Mouse (Mus musculus) kidney, postnatal 10 days (tissue): ENCODE results near the gene Fbxo27.

ENCODE experiments used
- DNase-seq: peaks from one replicate; pipeline ENCODE4 v3.0.0; 2021; ENCODE audit warnings: mixed read lengths

Fbxo27 gene

DNA sequence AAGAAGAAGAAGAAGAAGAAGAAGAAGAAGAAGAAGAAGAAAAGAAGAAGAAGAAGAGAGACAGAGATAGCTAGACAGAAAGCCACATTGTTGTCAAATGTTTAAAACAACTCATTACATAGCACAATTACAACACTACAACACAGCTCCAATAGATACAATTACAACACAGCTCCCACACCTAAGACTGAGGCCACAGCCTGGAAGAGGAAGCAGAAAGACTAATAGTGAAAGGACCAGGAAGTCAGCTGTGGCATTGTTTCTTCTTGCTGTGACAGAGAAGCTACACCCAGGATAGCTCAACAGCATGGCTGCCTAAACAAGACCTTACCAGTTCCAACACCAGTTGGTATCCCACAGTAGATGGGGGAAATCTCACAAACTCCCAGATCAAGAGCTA, 16.8 kb downstream of the Fbxo27 start:
- no peak for DNase-seq

DNA sequence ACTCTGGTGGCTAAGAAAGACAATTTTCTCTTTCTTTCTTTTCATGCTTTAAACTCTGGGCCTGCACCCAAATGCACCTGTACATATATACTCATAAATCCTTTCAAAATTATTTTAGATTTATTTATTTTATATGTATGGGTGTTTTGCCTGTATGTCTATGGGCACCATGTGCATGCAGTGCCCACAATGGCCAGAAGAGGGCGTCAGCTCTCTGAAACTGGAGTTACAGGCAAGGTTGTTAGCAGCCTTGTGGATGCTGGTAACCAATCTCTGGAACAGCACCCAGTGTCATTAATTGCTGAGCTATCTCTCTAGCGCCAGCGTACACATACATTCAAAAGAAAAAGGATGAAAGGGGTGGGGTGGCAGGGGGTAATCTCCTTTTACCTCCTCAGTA, 18.3 kb downstream of the Fbxo27 start:
- DNase-seq = no peak

DNA sequence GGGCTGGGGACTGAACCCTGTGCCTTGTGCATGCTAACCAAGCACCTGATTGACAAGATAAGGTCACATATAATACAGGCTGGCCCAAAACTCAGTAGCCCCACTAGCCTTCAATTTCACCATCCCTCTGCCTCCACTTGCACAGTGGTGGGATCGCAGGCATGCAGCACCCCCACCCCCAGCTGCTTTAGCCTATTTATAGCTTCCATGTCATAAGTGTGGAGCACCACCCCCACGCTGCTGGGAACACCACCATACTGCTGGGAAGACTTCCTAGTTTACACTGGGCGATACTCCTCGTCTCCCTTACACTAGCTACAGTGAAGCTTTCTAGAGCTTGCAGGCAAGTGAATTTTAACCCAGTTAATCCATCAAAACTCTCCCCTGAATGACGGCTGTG, 22.0 kb downstream of the Fbxo27 start:
- no peak for DNase-seq

DNA sequence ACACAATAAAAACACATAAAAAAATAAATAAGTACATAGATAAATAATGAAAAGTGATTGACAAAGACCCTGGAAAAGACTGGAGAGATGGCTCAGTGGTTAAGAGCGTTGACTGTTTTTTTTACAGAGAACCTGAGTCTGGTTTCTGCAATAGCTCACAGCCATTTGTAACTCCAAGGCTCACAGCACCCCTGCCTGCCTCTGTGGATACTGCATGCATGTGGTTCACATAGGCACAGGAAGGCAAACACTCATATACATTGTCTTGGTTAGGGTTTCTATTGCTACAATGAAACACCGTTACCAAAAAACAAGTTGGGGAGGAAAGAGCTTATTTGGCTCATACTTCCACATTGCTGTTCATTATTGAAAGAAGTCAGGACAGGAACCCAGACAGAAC, 22.9 kb downstream of the Fbxo27 start:
- DNase-seq = no peak

DNA sequence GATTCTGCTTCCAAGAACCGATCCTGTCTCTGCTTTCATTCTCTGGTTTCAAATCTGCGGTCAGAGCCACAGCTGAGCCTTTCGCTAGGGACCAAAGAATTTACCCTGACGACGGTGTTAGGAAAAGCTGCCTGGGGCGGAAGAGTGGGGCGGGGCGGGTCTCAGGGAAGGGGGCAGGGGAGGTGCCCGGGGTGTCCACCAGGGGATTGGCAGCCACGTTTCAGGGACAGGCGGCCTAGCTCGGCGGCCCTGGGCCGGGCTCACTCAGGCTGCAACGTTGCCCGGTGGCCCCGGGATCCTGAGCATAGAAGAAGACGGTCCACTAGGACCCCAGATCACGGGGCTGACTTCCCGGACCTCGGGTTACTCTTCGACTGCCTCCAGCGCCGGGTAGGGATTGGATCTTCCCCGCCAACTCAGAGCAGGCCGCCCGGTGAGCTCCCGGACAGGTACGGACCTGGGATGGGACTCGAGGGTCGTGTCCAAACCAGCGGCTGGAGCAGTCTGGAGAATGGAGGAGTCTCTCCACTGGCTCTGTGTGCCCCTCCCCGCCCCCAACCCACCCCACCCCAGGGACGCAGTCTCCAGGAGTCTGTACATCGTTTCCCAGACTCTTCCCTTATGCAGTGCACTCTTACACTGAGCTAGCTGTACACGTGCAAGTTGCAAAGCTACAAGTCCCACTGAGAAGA, 24.1 kb downstream of the Fbxo27 start, which contains the start of gene Fbxo17:
Gene Fbxo17 (plus strand): TSS at position 215 of the 692 bp plus-strand sequence.
- DNase-seq = peak; percentile 75

DNA sequence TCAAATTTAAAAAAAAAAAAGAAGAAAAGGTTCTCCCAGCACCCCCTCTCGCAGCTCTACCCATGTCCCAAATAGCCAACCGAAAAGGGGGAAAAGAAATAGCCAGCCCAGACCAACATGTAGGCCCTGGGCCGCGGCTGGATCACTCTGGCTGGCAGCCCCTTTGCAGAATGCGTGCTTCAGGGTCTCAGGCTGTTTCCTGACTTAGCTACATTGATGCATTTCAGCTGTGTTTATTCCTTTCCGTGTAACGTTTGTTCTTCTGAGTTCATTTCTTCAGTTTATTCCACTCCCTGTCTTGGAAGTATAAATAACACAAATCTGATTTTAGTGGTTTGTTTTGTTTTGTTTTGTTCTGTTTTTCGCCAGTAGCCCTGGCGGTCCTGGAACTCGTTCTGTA, 25.1 kb downstream of the Fbxo27 start:
- no peak for DNase-seq

DNA sequence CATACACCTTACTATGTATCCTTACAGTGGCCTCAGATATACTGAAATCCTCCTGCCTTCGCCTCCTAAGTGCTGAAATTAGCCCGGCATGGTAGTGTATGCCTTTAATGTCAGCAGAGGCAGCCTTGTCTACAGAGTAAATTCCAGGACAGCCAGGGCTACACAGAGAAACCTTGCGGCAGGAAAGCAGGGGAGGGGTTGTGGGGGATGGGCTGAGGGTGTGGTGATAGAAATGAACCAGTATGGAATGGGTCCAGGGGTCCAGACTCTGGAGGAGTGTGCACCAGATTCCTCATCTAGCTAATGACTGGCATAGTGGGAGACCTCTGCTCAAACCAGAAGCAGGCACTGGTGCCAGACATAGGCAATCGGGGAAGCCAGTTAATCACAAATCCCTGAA, 26.5 kb downstream of the Fbxo27 start:
- DNase-seq = no peak

DNA sequence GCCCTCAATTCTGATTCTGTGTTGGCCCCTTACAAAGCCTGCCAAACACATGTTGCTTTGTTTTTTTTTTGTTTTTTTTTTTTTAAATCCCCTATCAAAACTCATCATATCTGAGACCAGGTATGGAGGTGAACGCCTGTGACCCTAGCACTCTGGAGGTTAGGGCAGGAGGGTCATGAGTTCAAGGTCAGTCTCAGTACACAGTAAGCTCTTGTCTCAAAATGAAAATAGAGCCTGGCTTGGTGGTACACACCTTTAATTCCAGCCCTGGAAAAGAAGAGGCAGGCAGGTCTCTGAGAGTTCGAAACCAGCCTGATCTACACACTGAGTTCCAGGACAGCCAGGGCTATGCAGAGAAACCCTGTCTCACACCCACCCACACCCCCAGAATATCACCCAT, 27.0 kb downstream of the Fbxo27 start:
- no peak for DNase-seq

DNA sequence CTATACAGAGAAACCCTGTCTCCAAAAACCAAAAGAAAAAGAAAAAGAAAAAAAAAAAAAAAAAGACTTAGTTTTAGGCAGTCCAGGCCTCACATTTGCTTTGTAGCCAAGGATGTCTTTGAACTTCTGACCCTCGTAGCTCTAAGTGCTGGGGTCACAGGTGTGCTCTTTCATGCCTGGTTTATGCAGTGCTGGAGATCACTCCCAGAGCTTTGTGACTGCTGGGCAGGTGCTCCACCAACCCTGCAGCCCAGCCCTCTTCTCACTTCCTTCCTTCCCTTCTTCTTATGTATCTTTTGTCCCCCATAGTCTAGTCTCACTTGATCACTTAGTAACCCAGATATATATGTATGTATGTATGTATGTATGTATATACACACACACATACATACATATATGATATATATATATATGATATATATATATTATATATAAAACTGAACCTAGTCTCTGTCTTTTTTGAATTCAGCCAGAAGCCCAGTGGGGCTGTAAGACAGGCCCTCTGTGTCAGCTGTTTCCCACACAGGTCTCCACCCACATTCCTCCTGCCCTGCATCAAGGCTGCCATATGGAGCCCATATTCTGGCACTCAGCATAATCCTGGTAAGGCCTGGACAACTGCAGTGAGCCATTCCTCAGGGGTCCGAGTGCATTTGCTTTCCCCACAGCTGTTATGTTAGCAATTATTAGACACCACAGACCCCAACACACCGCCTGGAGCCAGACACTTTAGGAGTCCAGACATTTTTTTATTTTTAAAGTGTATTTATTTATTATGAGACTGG, 28.3 kb downstream of the Fbxo27 start:
- no peak for DNase-seq

DNA sequence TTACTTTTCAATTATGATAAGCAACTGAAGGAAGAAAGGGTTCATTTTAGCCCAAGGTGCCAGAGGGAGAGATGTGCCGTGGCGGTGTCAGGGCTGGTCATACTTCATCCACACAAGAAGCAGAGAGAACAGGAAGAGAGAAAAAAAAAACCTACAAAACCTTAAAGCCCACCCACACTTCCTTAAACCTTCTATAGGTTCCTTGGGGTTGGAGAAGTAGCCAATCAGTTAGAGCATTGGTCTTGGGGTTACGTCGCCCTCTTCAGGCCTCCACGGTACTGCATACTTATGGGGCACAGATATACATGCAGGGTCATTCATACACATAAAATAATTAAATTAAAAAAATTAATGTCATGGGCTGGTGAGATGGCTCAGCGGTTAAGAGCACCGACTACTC, 29.4 kb downstream of the Fbxo27 start:
- no peak for DNase-seq

DNA sequence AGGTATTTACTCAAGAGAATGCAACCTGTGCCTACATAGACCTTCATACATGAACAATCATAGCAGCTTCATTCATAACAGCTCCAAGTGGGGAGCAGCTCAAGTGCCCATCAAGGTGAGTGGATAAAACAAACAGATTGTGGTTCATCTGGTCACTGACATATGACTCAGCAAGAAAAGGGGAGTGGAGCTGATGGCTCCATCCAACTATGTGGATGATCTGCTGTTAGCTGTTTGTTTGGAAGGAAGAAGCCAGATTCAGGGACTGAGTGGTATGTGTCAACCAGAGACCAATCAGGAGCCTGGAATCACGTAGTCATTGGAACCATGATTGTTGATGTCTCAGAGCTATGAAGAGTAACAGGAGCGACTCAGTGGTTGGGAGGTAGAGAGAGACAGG, 32.0 kb downstream of the Fbxo27 start:
- no peak for DNase-seq

DNA sequence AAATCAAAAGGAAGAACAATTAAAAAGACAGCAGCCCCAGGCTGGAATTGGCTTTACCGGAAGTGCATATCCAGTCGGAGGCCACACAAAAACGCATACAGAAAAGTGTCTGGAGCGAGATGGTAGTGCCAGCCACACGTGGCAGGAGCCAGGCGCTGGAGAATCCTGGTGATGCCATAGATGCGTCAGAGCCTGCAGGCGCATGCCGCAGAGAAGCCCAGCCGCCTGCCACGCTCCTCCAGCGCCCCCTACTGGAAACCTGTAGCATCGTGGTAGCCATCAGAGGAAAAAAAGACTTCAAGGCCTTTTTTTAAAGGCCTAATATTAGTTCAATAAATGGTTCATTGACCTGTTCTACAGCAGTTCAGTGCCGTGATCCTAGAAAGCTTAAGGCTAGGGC, 34.0 kb downstream of the Fbxo27 start:
- DNase-seq = peak; percentile 85

DNA sequence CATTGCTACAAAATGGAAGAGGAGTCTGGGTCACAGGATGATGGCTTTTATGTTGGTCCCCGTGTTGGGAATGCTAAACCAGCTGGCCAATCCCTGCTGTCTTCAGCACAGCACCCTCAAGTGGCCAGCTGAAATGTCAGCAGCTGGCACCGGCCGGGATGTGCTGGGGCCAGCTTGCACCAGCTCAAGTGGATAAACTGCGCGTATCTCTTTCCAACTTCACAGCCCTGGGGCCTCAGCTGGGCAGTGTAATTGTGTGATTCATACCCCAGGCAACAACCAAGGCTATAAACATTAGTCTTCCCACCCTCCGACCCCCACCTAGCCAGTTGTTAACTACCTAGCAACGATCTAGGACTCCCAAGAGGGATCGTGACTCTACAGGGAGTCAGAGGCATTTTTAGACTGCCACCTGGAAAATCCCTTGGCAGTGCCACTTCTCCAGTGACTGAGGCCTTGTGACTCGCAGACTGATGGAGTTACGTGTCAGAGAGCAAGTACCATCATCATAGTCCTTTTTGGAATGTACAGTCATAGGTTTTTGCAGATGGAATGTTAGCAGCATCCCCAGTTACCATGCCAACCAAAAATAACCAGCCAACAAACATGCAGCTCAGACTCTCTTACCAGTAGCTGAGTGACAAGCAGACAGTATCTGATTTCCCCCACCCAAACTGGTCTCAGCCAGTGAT, 35.1 kb downstream of the Fbxo27 start:
- DNase-seq = no peak

DNA sequence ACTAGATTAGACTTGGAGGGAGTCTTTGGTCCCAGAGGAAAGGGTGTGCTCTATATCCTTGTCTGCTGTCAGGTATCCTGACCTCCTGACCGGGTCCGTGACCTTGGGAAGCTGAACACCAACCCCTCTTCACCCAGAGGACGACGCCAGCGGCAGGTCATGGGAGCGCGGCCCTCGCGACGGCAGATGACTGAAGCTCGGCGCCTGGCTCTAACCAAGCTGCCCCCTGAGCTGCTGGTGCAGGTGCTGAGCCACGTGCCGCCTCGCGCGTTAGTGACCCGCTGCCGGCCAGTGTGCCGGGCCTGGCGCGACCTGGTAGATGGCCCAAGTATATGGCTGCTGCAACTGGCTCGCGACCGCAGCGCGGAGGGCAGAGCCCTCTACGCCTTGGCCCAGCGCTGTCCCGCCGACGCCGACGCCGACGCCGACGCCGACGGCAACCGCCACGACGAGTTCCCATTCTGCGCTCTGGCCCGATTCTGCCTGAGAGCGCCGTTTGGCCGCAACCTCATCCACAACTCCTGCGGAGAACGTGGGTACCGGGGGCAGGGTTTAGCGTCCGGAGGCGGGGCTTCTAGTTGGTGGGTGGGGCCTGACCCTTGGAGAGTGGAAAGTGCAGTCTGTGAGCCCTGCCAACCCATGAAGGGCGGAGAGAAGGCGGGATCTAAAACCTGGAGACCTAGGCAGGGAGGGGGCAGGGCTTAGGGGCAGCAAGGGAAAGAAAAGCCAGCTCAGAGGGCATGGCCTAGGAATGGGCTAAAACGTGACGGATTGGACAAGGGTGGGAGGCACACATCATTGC, 39.9 kb downstream of the Fbxo27 start:
- peak; percentile 89 for DNase-seq

DNA sequence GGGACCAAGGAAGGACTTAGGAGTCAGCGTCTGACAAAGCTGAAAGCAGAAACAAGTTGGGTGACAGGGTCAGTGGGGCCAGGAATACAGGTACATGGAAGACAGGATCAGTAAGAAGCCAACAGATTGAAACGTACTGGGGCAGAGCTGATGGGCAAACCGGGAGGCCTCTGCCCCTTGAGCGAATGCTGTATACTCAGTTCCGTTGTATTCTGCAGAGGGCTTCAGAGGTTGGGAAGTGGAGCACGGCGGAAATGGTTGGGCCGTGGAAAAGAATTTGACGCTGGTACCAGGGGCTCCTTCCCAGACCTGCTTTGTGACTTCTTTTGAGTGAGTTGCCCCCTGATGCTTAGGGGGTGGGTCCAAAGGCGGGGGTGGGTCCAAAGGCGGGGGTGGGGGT, 40.6 kb downstream of the Fbxo27 start:
- no peak for DNase-seq

DNA sequence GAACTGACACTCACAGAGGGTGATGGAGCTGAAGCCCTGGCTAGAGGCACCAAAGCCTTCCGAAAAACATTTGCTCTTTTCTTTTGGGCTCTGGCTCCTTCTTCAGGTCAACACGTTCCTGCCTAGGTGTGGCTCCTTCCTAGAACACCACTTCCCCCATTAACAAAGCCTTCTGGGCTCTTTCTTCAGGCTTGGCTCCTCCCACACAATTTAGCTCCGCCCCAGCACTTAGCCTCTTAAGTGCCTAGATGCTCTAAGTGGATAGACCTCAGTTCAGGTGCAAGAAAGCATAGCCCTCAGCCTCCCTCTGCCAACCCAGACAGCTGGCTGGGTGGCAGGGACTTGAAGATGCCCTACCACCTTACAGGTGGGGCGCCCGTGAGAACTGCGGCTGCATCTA, 43.1 kb downstream of the Fbxo27 start:
- DNase-seq = no peak

DNA sequence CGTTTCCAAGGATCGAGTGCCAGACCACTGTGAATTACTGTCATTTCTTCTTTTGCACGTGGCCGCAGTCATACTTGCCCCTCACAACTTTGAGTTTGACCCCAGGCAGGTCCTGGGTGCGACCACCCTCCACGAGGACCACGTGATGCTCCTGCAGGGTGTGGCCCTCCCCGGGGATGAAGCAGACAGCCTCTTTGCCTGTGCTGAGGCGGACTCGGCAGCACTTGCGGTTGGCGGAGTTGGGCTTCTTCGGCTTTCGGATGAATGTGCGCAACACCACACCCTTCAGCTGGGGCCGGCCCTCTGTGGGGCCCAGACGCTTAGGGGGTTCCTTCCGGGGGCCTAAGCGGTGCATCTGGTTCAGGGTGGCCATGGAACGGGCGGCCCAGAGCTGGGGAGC, 47.2 kb downstream of the Fbxo27 start:
- DNase-seq = no peak

DNA sequence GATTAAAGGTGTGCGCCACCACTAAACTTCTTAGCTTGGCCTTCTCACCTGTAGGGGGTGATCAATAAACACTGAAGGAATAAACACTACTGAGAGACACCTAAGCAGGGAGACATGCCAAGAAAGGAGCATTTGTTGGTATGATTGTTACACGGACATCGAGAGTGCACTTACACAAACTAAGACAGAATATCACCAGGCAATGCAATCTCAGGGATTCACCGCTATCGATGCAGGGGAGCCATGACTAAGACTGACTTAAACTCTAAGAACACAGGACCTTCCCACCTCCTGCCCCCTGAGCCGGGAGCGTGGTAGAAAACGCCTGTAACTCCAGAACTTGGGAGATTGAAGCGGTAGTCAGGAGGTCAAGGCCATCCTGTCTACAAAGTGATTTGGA, 48.3 kb downstream of the Fbxo27 start:
- no peak for DNase-seq

DNA sequence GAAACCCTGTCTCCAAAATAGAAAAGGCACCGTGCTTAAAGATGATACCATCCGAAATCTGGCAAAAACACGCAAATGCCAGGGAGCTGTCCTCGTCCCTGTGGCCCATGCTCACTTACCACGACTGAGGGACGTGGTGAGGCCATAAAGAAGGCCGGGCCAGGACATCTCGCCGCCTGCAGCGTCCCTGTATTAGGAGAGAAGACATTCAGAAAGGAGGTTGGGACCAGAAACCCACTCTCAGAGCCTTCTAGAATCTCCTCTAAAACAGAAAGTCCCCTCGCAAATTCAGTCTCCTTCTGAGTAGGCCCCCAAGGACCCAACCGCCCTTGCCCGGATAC, 48.7 kb downstream of the Fbxo27 start:
- no peak for DNase-seq

DNA sequence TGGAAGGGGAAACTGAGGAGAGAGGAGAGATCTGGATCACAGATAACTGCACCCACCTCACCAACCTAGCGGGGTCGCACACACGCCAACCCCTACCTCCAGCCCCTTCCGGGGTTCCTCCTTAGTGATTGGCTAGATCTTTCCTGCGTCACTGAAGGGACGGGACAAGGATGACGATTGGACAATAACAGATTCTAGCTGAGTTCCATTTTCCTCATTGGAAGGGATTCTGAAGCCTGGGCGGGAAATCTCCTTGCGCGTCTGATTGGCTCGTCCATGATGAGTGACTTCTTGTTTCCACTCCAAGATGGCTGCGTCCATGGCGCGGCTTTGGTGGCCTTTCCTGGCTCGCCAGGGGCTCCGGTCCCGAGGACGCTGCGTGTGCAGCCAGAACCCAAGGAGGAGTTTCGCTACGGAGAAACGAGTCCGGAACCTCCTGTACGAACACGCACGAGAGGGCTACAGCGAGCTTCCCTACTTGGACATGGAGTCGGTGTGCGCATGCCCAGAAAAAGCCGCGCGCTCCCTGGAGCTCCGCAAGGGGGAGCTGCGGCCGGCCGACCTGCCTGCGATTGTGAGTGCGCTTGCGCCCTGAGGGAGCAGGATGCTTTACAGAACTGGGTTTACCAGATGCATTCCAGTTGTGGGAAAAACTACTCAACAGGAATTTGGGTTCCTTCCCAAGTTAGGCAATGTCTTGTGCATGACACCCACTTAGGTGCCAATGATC, 49.2 kb downstream of the Fbxo27 start, which contains the start of the genes Mrps12 and Sars2:
Gene Mrps12 (minus strand): TSS at position 112 of the 730 bp plus-strand sequence.
Gene Sars2 (plus strand): TSS at position 284 of the 730 bp plus-strand sequence.
- DNase-seq = peak; percentile 95
